Mouse (Mus musculus): ENCODE measurements around the gene Pgpep1. TPM values are rescaled to one million over a fixed set of nuclear protein-coding genes. Genes with fewer than 3 reads are reported as not detected.

Pgpep1 gene
- polyA plus RNA-seq (2014; fragmentation: Illumina TruSeq; extraction: RNeasy Lipid Tissue Mini Kit (QIAGEN cat#74804); ENCODE audit: low read depth, low replicate concordance) = 45.6 TPM

GRCm38 (mm10) chr8:70660273-70660725 lies at the start of gene Pgpep1:
TSS of gene Pgpep1 (minus strand) at chr8:70660388.

GRCm38 (mm10) chr8:70703287-70703686 lies 43.1 kb upstream of the Pgpep1 start, which contains the start of gene Iqcn:
TSS of gene Iqcn (plus strand) at chr8:70703457.

GRCm38 (mm10) chr8:70698310-70699109 lies 38.3 kb upstream of the Pgpep1 start, which contains the start of gene Jund:
TSS of gene Jund (plus strand) at chr8:70698949.

GRCm38 (mm10) chr8:70673079-70673856 lies 13.1 kb upstream of the Pgpep1 start, which contains the start of gene Lsm4:
TSS of gene Lsm4 (plus strand) at chr8:70673248.

GRCm38 (mm10) chr8:70632346-70632892 lies 27.8 kb downstream of the Pgpep1 start, which contains the start of gene Gdf15:
TSS of gene Gdf15 (minus strand) at chr8:70632456.

GRCm38 (mm10) chr8:70615894-70616293 lies 44.3 kb downstream of the Pgpep1 start, which contains the start of gene Lrrc25:
TSS of gene Lrrc25 (plus strand) at chr8:70616155.

GRCm38 (mm10) chr8:70608749-70609367 lies 51.3 kb downstream of the Pgpep1 start, which contains the start of gene Ssbp4:
TSS of gene Ssbp4 (minus strand) at chr8:70608872.

Other genes starting within 250 kb of the Pgpep1 start
- 0.93 TPM for gene Crtc1, start 220.8 kb downstream of the Pgpep1 start, polyA plus RNA-seq (2014; fragmentation: Illumina TruSeq; extraction: RNeasy Lipid Tissue Mini Kit (QIAGEN cat#74804); ENCODE audit: low read depth, low replicate concordance)
- gene Klhl26, start 183.4 kb downstream of the Pgpep1 start, polyA plus RNA-seq (2014; fragmentation: Illumina TruSeq; extraction: RNeasy Lipid Tissue Mini Kit (QIAGEN cat#74804); ENCODE audit: low read depth, low replicate concordance) = 2.1 TPM
- not detected for gene Tmem59l, start 173.0 kb downstream of the Pgpep1 start, polyA plus RNA-seq (2014; fragmentation: Illumina TruSeq; extraction: RNeasy Lipid Tissue Mini Kit (QIAGEN cat#74804); ENCODE audit: low read depth, low replicate concordance)
- gene Crlf1, start 167.2 kb downstream of the Pgpep1 start, polyA plus RNA-seq (2014; fragmentation: Illumina TruSeq; extraction: RNeasy Lipid Tissue Mini Kit (QIAGEN cat#74804); ENCODE audit: low read depth, low replicate concordance) = not detected
- gene Rex1bd, start 153.6 kb downstream of the Pgpep1 start, polyA plus RNA-seq (2014; fragmentation: Illumina TruSeq; extraction: RNeasy Lipid Tissue Mini Kit (QIAGEN cat#74804); ENCODE audit: low read depth, low replicate concordance) = 0.77 TPM
- gene Uba52, start 149.6 kb downstream of the Pgpep1 start, polyA plus RNA-seq (2014; fragmentation: Illumina TruSeq; extraction: RNeasy Lipid Tissue Mini Kit (QIAGEN cat#74804); ENCODE audit: low read depth, low replicate concordance) = 2.4 TPM
- gene Fkbp8, start 132.7 kb downstream of the Pgpep1 start, polyA plus RNA-seq (2014; fragmentation: Illumina TruSeq; extraction: RNeasy Lipid Tissue Mini Kit (QIAGEN cat#74804); ENCODE audit: low read depth, low replicate concordance) = 2.8 TPM
- gene Kxd1, start 132.4 kb downstream of the Pgpep1 start, polyA plus RNA-seq (2014; fragmentation: Illumina TruSeq; extraction: RNeasy Lipid Tissue Mini Kit (QIAGEN cat#74804); ENCODE audit: low read depth, low replicate concordance) = 9.4 TPM
- gene Ell, start 120.9 kb downstream of the Pgpep1 start, polyA plus RNA-seq (2014; fragmentation: Illumina TruSeq; extraction: RNeasy Lipid Tissue Mini Kit (QIAGEN cat#74804); ENCODE audit: low read depth, low replicate concordance) = 0.32 TPM
- not detected for gene Isyna1, start 66.0 kb downstream of the Pgpep1 start, polyA plus RNA-seq (2014; fragmentation: Illumina TruSeq; extraction: RNeasy Lipid Tissue Mini Kit (QIAGEN cat#74804); ENCODE audit: low read depth, low replicate concordance)
- gene Ssbp4, start 51.5 kb downstream of the Pgpep1 start, polyA plus RNA-seq (2014; fragmentation: Illumina TruSeq; extraction: RNeasy Lipid Tissue Mini Kit (QIAGEN cat#74804); ENCODE audit: low read depth, low replicate concordance) = not detected
- gene Lrrc25, start 44.2 kb downstream of the Pgpep1 start, polyA plus RNA-seq (2014; fragmentation: Illumina TruSeq; extraction: RNeasy Lipid Tissue Mini Kit (QIAGEN cat#74804); ENCODE audit: low read depth, low replicate concordance) = not detected
- not detected for gene Gdf15, start 27.9 kb downstream of the Pgpep1 start, polyA plus RNA-seq (2014; fragmentation: Illumina TruSeq; extraction: RNeasy Lipid Tissue Mini Kit (QIAGEN cat#74804); ENCODE audit: low read depth, low replicate concordance)
- not detected for gene Lsm4, start 12.9 kb upstream of the Pgpep1 start, polyA plus RNA-seq (2014; fragmentation: Illumina TruSeq; extraction: RNeasy Lipid Tissue Mini Kit (QIAGEN cat#74804); ENCODE audit: low read depth, low replicate concordance)
- gene Jund, start 38.6 kb upstream of the Pgpep1 start, polyA plus RNA-seq (2014; fragmentation: Illumina TruSeq; extraction: RNeasy Lipid Tissue Mini Kit (QIAGEN cat#74804); ENCODE audit: low read depth, low replicate concordance) = 16.3 TPM
- gene Iqcn, start 43.1 kb upstream of the Pgpep1 start, polyA plus RNA-seq (2014; fragmentation: Illumina TruSeq; extraction: RNeasy Lipid Tissue Mini Kit (QIAGEN cat#74804); ENCODE audit: low read depth, low replicate concordance) = not detected
- not detected for gene Gm3336, start 58.2 kb upstream of the Pgpep1 start, polyA plus RNA-seq (2014; fragmentation: Illumina TruSeq; extraction: RNeasy Lipid Tissue Mini Kit (QIAGEN cat#74804); ENCODE audit: low read depth, low replicate concordance)
- gene Pde4c, start 63.3 kb upstream of the Pgpep1 start, polyA plus RNA-seq (2014; fragmentation: Illumina TruSeq; extraction: RNeasy Lipid Tissue Mini Kit (QIAGEN cat#74804); ENCODE audit: low read depth, low replicate concordance) = 1.3 TPM
- gene Rab3a, start 94.3 kb upstream of the Pgpep1 start, polyA plus RNA-seq (2014; fragmentation: Illumina TruSeq; extraction: RNeasy Lipid Tissue Mini Kit (QIAGEN cat#74804); ENCODE audit: low read depth, low replicate concordance) = 2.5 TPM
- 0.65 TPM for gene Mpv17l2, start 100.6 kb upstream of the Pgpep1 start, polyA plus RNA-seq (2014; fragmentation: Illumina TruSeq; extraction: RNeasy Lipid Tissue Mini Kit (QIAGEN cat#74804); ENCODE audit: low read depth, low replicate concordance)
- 1.5 TPM for gene Pik3r2, start 116.3 kb upstream of the Pgpep1 start, polyA plus RNA-seq (2014; fragmentation: Illumina TruSeq; extraction: RNeasy Lipid Tissue Mini Kit (QIAGEN cat#74804); ENCODE audit: low read depth, low replicate concordance)
- gene Mast3, start 144.7 kb upstream of the Pgpep1 start, polyA plus RNA-seq (2014; fragmentation: Illumina TruSeq; extraction: RNeasy Lipid Tissue Mini Kit (QIAGEN cat#74804); ENCODE audit: low read depth, low replicate concordance) = 1.2 TPM
- not detected for gene Il12rb1, start 148.1 kb upstream of the Pgpep1 start, polyA plus RNA-seq (2014; fragmentation: Illumina TruSeq; extraction: RNeasy Lipid Tissue Mini Kit (QIAGEN cat#74804); ENCODE audit: low read depth, low replicate concordance)
- 0.73 TPM for gene Arrdc2, start 179.3 kb upstream of the Pgpep1 start, polyA plus RNA-seq (2014; fragmentation: Illumina TruSeq; extraction: RNeasy Lipid Tissue Mini Kit (QIAGEN cat#74804); ENCODE audit: low read depth, low replicate concordance)
- gene Kcnn1, start 202.9 kb upstream of the Pgpep1 start, polyA plus RNA-seq (2014; fragmentation: Illumina TruSeq; extraction: RNeasy Lipid Tissue Mini Kit (QIAGEN cat#74804); ENCODE audit: low read depth, low replicate concordance) = 1.1 TPM
- not detected for gene Ccdc124, start 213.5 kb upstream of the Pgpep1 start, polyA plus RNA-seq (2014; fragmentation: Illumina TruSeq; extraction: RNeasy Lipid Tissue Mini Kit (QIAGEN cat#74804); ENCODE audit: low read depth, low replicate concordance)
- gene Slc5a5, start 232.4 kb upstream of the Pgpep1 start, polyA plus RNA-seq (2014; fragmentation: Illumina TruSeq; extraction: RNeasy Lipid Tissue Mini Kit (QIAGEN cat#74804); ENCODE audit: low read depth, low replicate concordance) = not detected
- 21.7 TPM for gene Rpl18a, start 237.0 kb upstream of the Pgpep1 start, polyA plus RNA-seq (2014; fragmentation: Illumina TruSeq; extraction: RNeasy Lipid Tissue Mini Kit (QIAGEN cat#74804); ENCODE audit: low read depth, low replicate concordance)
- gene Map1s, start 245.5 kb upstream of the Pgpep1 start, polyA plus RNA-seq (2014; fragmentation: Illumina TruSeq; extraction: RNeasy Lipid Tissue Mini Kit (QIAGEN cat#74804); ENCODE audit: low read depth, low replicate concordance) = 0.65 TPM

Measured in kidney, adult 10 weeks (tissue).